Mouse (Mus musculus) kidney, postnatal 25 days (tissue): ENCODE results near the gene Pla2g15.
A peak's percentile ranks its signal among the peaks of the same experiment; 100 is the strongest.
"Not testable (repeated sequence)": the region's sequence is repeated elsewhere in the genome, so short reads cannot be mapped to it uniquely, and the experiment has no call there.

Experiments
- DNase-seq, 2 experiments: peaks; one replicate each; pipeline ENCODE4 v3.0.0; 2021; ENCODE audit warnings: mixed read lengths in 2 of 2

The Pla2g15 gene

GRCm38 (mm10) chr8:106169934-106170480 lies 19.8 kb downstream of the Pla2g15 start:
- DNase-seq, result no peak

- DNase-seq, result no peak
These were observed 23.4 kb downstream of the Pla2g15 start for GRCm38 (mm10) chr8:106173566-106173965.

DNA sequence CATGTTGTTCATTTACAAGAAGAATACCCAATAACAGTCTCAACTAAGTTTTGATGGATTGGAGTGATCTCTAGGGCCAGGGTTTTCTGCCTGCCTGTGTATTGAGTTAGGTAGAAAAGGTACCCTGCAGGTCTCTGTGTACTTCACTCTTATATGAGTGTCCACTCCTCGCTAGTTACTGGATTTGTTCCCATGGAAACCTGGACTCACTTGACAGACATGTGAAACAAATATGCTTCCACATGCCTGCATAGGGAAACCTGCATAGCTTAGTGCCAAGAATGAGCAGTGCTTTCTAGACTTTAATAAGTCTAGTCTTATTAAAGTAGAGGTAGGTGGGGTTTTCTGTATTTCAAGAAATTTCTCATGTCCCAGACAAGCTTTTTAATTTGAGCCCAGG lies 26.7 kb downstream of the Pla2g15 start:
- DNase-seq, result no peak

GRCm38 (mm10) chr8:106177594-106177993 lies 27.4 kb downstream of the Pla2g15 start:
- DNase-seq, result no peak

DNA sequence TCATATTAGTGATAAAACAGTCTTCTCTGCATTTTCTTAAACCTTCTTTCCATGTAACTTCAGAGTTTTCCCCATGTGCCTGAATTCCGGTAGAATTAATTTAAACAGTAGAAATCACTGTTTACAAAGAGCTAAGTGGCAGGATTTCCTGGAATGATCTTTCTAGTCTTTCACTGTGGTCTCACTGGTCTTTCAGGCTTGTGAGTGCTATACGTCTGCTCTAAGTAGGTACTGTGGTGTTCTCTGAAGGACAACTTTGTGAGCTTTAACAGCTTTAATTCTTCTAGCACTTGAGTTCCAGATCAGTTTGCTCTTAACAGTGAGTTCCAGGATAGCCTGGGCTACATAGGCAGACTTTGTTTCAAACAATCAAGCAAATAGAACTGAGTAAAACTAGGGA lies 28.2 kb downstream of the Pla2g15 start:
- no peak for DNase-seq

- peak in 1 of 2 experiments; percentile 40 for DNase-seq
These were observed 35.5 kb downstream of the Pla2g15 start for GRCm38 (mm10) chr8:106185628-106186270.

DNA sequence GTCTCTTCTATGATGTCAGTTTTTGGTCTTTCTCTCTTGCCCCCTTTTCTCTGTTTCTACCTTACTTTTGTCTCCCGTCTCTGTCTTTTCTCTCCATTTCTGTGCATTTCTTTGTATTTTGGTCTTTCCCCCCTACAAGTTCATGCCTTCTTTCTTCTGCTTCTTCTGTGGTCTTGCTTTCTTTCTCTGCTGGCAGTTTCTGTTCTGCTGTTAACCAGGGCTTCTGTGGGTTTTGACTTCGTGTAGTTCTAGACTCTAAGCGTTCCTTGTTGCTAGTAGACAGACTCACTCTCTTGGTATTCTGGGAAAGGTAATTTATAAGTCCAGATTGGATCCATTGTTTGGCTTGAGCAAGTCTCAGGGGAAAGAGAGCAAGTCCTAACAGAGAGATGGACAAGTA lies 36.2 kb downstream of the Pla2g15 start:
- no peak for DNase-seq

- no peak for DNase-seq
These were observed 39.0 kb downstream of the Pla2g15 start for GRCm38 (mm10) chr8:106189162-106189561.

DNA sequence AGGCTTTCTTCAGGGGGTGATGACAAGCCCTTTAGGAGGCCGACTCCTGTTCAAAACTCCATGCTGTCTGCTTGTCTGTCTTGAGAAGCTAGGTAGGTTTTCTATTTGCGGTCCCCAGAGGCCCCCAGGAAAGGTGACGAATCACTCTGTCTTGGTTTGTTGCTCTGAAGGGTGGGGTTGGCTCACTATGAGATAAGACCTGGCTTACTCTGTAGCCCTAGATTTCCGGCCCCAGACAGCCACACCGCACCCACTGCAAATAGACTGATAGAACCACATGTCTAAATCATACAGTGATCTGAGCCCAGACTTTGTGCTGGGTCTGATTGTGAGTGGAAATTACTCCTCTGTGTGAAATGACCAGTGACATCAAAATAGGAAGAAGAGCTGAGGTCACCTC lies 41.4 kb downstream of the Pla2g15 start:
- no peak for DNase-seq

DNA sequence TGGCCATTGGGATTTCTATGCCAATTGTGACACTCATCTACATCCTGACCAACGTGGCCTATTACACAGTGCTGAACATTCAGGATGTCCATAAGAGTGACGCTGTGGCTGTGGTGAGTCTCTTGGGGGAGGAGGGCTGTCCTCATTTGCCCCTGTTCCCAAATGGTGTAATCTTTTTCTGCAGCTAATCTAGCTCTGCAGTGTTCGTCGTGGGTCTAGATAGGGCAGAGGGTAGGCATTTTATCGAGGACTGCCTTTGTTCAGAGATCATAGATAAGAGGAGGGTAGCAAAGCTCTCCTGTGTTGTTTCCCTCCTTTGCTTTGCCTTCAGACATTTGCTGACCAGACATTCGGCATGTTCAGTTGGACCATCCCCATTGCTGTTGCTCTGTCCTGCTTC lies 43.0 kb downstream of the Pla2g15 start:
- no peak for DNase-seq

DNA sequence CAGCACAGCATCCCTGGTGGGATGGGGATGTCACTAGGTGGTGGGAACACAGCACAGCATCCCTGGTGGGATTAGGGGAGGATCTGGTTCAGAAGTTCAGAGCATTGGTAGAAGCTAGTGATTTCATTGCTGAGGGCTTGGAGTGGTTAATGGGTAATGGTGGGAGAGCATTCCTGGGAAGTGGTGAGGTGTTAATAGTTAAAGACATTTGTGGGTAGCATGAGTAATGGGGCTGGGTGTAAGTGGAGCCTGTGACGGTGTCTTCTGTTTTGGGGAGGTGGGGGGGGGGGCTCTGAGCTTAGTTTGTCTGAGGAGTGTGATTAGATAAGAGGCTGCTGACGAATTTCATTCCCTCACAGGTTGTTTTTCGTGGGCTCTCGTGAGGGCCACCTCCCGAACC lies 43.9 kb downstream of the Pla2g15 start:
- no peak for DNase-seq

GRCm38 (mm10) chr8:106198741-106199140 lies 48.5 kb downstream of the Pla2g15 start:
- peak; percentile 44 to 47 for DNase-seq

GRCm38 (mm10) chr8:106199596-106199995 lies 49.4 kb downstream of the Pla2g15 start:
- not testable (repeated sequence) for DNase-seq

DNA sequence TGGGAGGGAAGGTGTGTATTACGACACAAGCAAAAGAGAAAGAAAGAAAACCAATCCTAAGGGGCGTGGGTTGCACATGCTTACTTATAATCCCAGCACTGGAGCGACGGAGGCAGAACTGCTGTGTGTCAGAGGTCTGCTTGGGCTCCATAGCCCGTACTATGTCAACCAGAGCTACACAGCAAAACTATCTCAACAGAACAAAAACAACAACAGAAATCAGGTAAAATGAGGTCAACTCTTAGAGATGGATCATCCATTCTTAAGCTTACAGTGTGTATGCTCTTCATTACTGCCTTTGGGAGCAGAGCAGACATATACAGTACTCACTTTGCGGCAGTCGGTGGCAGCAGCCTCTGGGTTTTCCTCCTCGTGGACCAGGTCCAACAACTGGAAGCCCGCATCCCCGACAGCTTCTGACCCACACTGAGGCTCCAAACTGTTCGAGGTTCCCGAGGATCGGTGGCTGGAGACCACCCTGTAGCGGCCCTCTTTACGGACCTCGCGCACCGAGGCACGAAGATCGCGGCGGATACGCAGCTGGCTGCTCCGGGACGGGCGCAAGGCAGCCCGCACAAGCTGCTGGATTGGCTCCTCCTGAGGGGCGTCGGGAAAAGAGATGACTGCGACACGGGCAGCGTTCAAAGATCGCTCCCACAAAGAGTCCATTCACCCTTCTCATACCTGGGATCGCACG lies 60.0 kb downstream of the Pla2g15 start:
- peak; percentile 44 to 77 for DNase-seq

DNA sequence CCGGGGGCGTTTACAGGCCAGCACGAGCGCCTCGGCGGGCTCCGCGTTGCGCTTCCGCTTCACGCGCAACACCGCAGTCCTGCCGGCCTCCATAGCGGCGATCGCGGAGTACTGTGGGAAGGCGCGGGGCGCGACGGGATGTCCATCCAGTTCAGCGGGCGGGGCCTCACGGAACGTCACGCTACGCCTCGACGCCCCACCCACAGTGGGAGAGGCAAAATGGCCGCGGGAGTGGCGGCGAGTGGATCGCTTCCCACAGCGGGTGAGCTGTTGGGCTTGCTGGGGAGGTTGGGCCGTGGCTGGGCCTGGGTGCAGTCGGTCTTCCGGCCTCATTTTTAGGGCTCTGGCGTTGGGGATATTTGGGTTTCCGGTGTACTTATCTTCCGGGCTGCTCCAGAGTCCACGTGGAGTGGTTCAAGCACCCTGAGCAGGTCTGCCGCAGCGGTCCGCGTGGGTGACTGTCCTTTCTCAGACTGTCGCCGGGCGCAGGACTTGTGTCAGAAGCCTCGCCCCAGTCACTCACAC lies 60.7 kb downstream of the Pla2g15 start, which contains the start of the genes Slc7a6os and Prmt7:
Gene Slc7a6os (minus strand): TSS at position 115 of the 525 bp plus-strand sequence.
Gene Prmt7 (plus strand): TSS at position 116 of the 525 bp plus-strand sequence.
- DNase-seq, result peak; percentile 97

- no peak for DNase-seq
These were observed 61.2 kb downstream of the Pla2g15 start for GRCm38 (mm10) chr8:106211421-106211820.

DNA sequence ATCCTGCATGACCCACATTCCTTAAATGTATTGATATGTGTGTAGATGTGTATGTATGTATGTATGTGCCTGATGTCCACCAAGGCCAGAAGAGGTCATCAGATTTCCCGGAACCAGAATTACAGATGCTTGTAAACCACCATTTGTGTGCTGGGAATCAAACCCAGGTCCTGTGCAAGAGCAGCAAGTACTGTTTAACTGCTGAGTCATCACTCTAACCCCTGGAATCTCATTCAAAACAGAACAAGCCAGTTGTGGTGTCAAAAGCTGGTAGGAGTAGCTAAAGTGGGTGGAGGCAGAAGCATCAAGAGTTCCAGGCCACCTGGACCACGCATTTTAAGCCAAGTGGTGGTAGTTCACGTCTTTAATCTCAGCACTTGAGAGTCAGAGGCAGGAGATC lies 63.8 kb downstream of the Pla2g15 start:
- DNase-seq, result no peak
